Mouse (Mus musculus) kidney, adult 2 months (tissue): ENCODE data around the gene Tcf20.
A peak's percentile ranks its signal among the peaks of the same experiment; 100 is the strongest.

Experiments used
- CTCF ChIP-seq: fragments of 200-500 bp; conservative IDR thresholded peaks from 2 replicates; pipeline ENCODE4 v1.5.1; 2011; ENCODE audit warnings: low read depth, mild to moderate bottlenecking, control low read depth, low read length, moderate library complexity, mixed read lengths; ENCODE audit not compliant: insufficient read depth, insufficient read length
- POLR2A ChIP-seq: fragments of 200-500 bp; IDR thresholded peaks from one replicate; pipeline ENCODE4 v1.6.1; 2011; ENCODE audit warnings: low read depth, low read length, control low read depth

DNA sequence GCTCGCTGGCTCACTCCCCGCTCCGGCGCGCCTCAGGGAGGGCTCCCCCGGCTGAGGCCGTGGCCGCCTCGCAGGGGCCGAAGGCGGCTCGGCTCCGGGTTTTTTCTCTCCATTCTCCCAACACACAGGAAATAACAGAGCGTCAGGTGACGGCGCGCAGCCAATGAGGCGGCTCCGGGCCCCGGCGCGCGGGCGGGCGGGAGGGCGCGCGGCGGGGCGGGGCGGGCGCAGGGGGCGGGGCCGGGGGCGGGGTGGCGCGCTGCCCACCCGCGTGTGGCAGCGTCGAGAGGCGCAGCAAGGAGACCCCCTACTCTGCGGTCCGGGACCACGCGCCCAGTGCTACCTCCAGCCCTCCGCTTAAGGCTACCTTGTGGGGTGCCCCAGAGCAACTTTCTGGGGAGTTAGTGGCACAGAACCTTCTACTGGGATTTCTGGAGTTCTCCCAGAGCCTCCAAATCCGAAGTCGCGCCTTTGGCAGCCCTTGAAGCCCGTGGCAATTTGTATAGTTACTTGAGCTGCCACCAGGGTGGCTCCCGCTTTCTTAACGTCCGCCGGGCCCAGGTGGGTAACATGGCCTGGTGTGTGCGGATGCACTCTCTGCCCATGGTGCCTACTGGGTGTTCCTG is 87.9 kb downstream of the Tcf20 start:
- no peak for TF ChIP-seq CTCF
- peak; percentile 20 for TF ChIP-seq POLR2A
